In the genomic region with DNA sequence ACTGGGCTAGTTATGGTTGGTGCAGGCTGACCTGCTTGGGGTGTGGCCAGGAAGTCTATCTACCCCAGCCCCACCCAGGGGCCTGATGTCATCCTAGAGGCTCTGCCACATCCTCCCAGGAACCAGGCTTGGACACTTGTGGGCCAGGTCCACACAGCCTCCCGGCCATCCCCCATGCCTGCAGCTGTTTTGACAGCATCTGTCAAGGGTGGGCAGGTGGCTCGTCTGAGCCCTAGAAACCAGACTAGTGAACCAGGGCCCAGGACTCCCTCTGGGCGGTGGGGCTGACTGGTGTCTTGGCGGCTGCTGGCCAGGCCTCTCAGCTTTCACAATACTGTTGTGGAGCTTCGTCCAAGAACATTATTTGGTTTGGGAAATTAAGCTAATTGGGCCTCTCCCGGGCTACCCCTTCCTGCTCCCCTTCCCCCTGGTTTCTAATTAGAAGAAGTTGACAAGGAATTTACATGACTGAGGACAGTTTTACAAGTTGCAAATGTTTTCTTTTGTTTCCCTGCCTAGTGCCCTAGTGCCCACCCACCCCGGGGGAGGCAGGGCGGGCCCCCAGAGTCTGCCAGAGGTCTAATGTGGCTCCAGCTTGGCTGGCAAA, we compare ENCODE assay signal across 8 mouse cellular contexts. TPM values are rescaled to one million over a fixed set of nuclear protein-coding genes. Genes with fewer than 3 reads are reported as not detected.
DNase-seq lines count a peak whose midpoint lies in the region; ATAC-seq and TF ChIP-seq lines count a peak whose summit lies in the region.

No protein-coding gene starts in this region.

- peak; percentile 47 for ATAC-seq in kidney, embryonic 16.5 days (ENCODE audit: low FRiP score, low TSS enrichment)
- ATAC-seq in liver, embryonic 14.5 days (ENCODE audit: insufficient read depth), result peak; percentile 60; the same call in 1 of the 2 replicates

- no peaks in the 10 kb centered on the region for H3K9me3 ChIP-seq in kidney, embryonic 16.5 days (ENCODE audit: low read length)
- no peaks in the 10 kb centered on the region for H3K9me3 ChIP-seq in heart, embryonic 10.5 days
- H3K9me3 ChIP-seq in liver, embryonic 14.5 days (ENCODE audit: control insufficient read depth, low read length), result no peaks in the 10 kb centered on the region

- H3K36me3 ChIP-seq in kidney, embryonic 16.5 days (ENCODE audit: insufficient read depth, low read length), result peaks cover 37% of the 10 kb centered on the region
- H3K36me3 ChIP-seq in heart, embryonic 10.5 days, result peaks cover 68% of the 10 kb centered on the region
- no peaks in the 10 kb centered on the region for H3K36me3 ChIP-seq in liver, embryonic 14.5 days (replicated peaks; ENCODE audit: control insufficient read depth, insufficient read depth, low read depth)

- no peak for DNase-seq in kidney, adult 9 months
- DNase-seq in brain, embryonic 14.5 days (ENCODE audit: low read depth), result peak; percentile 94
- DNase-seq in heart, embryonic 10.5 days (ENCODE audit: low spot score), result no peak
- no peak for DNase-seq in liver, embryonic 14.5 days (ENCODE audit: low read depth in 3 of 3, low spot score in 3 of 3)
- DNase-seq in thymus, postnatal 10 days (ENCODE audit: low spot score in 2 of 2), result no peak
- DNase-seq in cerebellum, adult 11 months, result no peak
- no peak for DNase-seq in spleen, postnatal 36 days (ENCODE audit: low spot score in 2 of 2)

- TF ChIP-seq POLR2A in brain, embryonic 14.5 days (IDR thresholded peaks at IDR 0.05; ENCODE audit: borderline replicate concordance, extremely low read depth, insufficient read depth, insufficient read length, poor library complexity, severe bottlenecking), result no peak

- H3K27ac ChIP-seq in kidney, embryonic 16.5 days (ENCODE audit: low read length), result no peak overlapping the region
- H3K27ac ChIP-seq in heart, embryonic 10.5 days, result peak overlapping the region; percentile 16; the same call in 1 of the 2 replicates
- H3K27ac ChIP-seq in liver, embryonic 14.5 days, result no peak overlapping the region

- H3K4me1 ChIP-seq in kidney, embryonic 16.5 days (ENCODE audit: insufficient read depth, low read length), result peaks cover 28% of the 10 kb centered on the region
- H3K4me1 ChIP-seq in heart, embryonic 10.5 days, result peaks cover 76% of the 10 kb centered on the region
- H3K4me1 ChIP-seq in liver, embryonic 14.5 days (replicated peaks; ENCODE audit: control insufficient read depth in 2 of 2, insufficient read depth in 2 of 2, low read length in 1 of 2), result peaks cover 6 to 8% of the 10 kb centered on the region in 2 experiments; a peak in 3 of 4 replicates

- WGBS in kidney, embryonic 16.5 days, result 30% methylated on average over 8 of the region's 8 CpGs
- WGBS in heart, embryonic 10.5 days, result 54% methylated on average over 8 of the region's 8 CpGs
- WGBS in liver, embryonic 14.5 days (ENCODE audit: insufficient replicate concordance), result 57% methylated on average over 8 of the region's 8 CpGs

- H3K9ac ChIP-seq in kidney, embryonic 16.5 days (replicated peaks; ENCODE audit: low read length), result 0 out of 2 replicates have a peak overlapping the region, but pooled peaks have one; percentile 9
- H3K9ac ChIP-seq in liver, embryonic 14.5 days (replicated peaks), result no peak overlapping the region

- H3K4me2 ChIP-seq in kidney, embryonic 16.5 days (replicated peaks; ENCODE audit: low read depth, low read length), result no peak overlapping the region
- no peak overlapping the region for H3K4me2 ChIP-seq in liver, embryonic 14.5 days (ENCODE audit: low read depth)

- no peaks in the 10 kb centered on the region for H3K27me3 ChIP-seq in kidney, embryonic 16.5 days (ENCODE audit: insufficient read depth, low read length)
- no peaks in the 10 kb centered on the region for H3K27me3 ChIP-seq in heart, embryonic 10.5 days (ENCODE audit: insufficient read depth, poor library complexity, severe bottlenecking)
- no peaks in the 10 kb centered on the region for H3K27me3 ChIP-seq in liver, embryonic 14.5 days (ENCODE audit: control insufficient read depth, insufficient read depth, low read length)

- H3K4me3 ChIP-seq in kidney, embryonic 16.5 days (ENCODE audit: low read length), result no peak overlapping the region
- 0 out of 2 replicates have a peak overlapping the region, but pooled peaks have one; percentile 1 for H3K4me3 ChIP-seq in heart, embryonic 10.5 days
- no peak overlapping the region for H3K4me3 ChIP-seq in liver, embryonic 14.5 days (ENCODE audit: insufficient read depth in 1 of 2, low read depth in 2 of 2, low read length in 2 of 2)

- no peak for TF ChIP-seq EP300 in liver, embryonic 14.5 days (IDR thresholded peaks at IDR 0.05; ENCODE audit: low read depth)

- no peak for TF ChIP-seq CTCF in brain, embryonic 14.5 days (IDR thresholded peaks at IDR 0.05; ENCODE audit: borderline replicate concordance, extremely low read depth, insufficient read depth, insufficient read length)
- TF ChIP-seq CTCF in liver, embryonic 14.5 days (IDR thresholded peaks at IDR 0.05; ENCODE audit: low read depth), result no peak

RNA-seq across cellular contexts. Expression of gene Bahcc1, which starts 36.9 kb away (rescaled TPM):
- 13.2 and 14.2 TPM in 2 replicates for polyA plus RNA-seq in kidney, embryonic 16.5 days (2015; fragmentation: Nextera tagmentation; extraction: Ambion mirVana)
- 29.0 and 47.0 TPM in 2 replicates for polyA plus RNA-seq in brain, embryonic 14.5 days (2012; rRNA removed)
- 7.7 and 12.9 TPM in 2 replicates for polyA plus RNA-seq in heart, embryonic 10.5 days (2016; fragmentation: Nextera tagmentation; extraction: Ambion mirVana)
- polyA plus RNA-seq in liver, embryonic 14.5 days (2012; rRNA removed), result 1.5 and 1.6 TPM in 2 replicates
- polyA plus RNA-seq in liver, embryonic 14.5 days (2014; fragmentation: Nextera tagmentation; extraction: Ambion mirVana), result 0.75 and 1.2 TPM in 2 replicates
